Mouse (Mus musculus) olfactory bulb, adult 2 months (tissue): Measurements from ENCODE around the gene Dffb.

ENCODE experiments used
- CTCF ChIP-seq: fragments of 200-500 bp; IDR thresholded peaks from 2 replicates; pipeline ENCODE4 v1.5.1; 2012; ENCODE audit warnings: low read depth, mild to moderate bottlenecking, low read length, moderate library complexity; ENCODE audit not compliant: insufficient read depth
- POLR2A ChIP-seq: fragments of 200-500 bp; IDR thresholded peaks from 2 replicates; pipeline ENCODE4 v1.6.1; 2012; ENCODE audit warnings: mild to moderate bottlenecking, low read depth, low read length, moderate library complexity; ENCODE audit not compliant: insufficient read depth

DNA sequence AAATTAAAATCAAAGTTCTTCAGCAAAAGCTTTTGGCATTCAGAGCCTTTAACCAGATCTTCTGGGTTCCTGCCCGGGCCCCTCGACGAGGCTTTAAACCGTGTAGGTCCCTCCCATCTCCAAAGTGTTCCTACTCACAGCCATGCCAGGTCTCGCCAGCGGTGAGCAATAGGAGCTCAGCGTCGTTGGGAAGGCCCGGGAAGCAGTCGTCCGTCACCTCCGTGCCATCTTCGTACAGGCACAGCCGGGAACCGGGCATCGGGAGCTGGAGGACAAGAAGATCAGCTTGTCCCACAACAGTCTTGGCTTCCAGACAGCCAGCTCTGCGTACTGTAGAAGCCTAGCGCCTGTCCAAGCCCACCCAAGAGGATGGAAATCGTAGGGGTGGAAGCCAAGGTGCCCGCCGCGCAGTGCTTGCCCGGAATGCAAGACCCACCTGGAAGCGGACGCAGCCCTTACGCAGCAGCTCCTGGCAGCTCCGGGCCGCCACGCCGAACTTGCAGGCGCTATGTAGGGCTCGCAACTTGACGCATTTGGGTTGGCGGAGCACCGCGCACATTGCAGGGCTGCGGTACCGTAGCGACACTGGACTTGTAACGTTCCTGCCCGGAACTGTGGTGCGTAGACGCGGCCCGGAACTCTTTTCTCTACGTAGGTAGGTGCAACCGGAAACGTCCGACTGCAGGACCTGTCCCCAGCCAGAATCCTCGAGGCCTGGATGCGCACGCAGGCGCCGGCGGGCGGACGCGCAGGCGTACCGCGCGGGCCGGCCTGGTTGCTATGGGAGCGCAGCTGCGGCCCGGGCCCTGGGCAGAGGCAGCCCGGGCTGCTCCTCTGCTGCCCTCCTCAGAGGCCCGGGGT, at the start of gene Dffb, which contains the start of gene Cep104:
- no peak for TF ChIP-seq CTCF
- TF ChIP-seq POLR2A, result peak; percentile 57
